Mouse (Mus musculus): ENCODE data around the gene C1qtnf3. TPM values are rescaled to one million over a fixed set of nuclear protein-coding genes. Genes with fewer than 3 reads are reported as not detected.
A peak's percentile ranks its signal among the peaks of the same experiment; 100 is the strongest.

C1qtnf3 gene
- polyA plus RNA-seq, 1 experiment from 2014 or later, result 4.8 TPM

DNA sequence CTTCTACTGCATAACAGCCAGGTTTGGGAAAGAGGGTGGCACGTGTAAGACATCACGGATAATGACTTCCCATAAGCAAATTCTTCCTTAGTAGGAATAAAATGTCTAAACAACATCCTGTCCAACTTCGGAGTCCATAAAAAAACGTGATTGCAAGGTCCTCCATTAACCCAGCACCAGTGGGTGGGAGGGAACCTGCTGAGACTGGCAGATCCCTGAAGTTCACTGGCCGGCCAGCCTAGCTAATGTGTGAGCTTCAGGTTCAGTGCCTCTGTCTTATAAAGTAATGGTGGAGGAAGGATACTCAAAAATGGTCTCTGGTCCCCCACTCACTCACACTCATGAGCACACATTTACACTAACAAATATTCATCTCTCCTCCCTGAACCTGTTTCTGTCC, 3.0 kb downstream of the C1qtnf3 start:
- no peak overlapping the region for H3K4me2 ChIP-seq (ENCODE audit: low read depth, low read length)
- no peaks in the 10 kb centered on the region for H3K9me3 ChIP-seq (replicated peaks; ENCODE audit: control insufficient read depth, low read length)
- H3K27ac ChIP-seq (ENCODE audit: low read length), result no peak overlapping the region
- H3K4me3 ChIP-seq (replicated peaks; ENCODE audit: low read length), result no peak overlapping the region
- 55% methylated on average over 5 of the region's 5 CpGs for whole genome bisulfite sequencing
- no peak for ATAC-seq (ENCODE audit: insufficient read depth, low FRiP score)
- H3K36me3 ChIP-seq (ENCODE audit: control insufficient read depth, insufficient read depth, low read length), result no peaks in the 10 kb centered on the region
- no peaks in the 10 kb centered on the region for H3K27me3 ChIP-seq (ENCODE audit: control insufficient read depth, insufficient read depth, low read length)
- no peaks in the 10 kb centered on the region for H3K4me1 ChIP-seq (ENCODE audit: control insufficient read depth, insufficient read depth, low read length)
- H3K9ac ChIP-seq (ENCODE audit: low read length), result no peak overlapping the region

DNA sequence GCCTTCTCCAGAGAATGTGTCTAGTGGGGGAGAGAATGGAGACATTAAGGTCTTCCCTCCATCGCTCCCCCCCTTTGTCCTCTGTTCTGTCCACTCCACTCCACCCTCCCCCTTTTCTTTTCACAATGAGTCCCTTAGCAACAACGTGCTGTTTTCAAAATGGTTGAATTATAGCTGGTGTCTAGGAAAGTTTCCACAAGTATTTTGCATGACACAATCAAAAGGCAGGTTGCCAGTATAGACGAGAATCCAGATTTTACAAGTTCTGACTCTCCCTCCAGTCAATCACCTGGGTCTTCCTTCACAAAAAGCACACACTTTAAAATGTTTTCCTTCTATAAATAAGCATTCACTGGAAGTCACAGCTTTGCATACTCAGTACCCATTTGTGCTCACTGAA, 4.6 kb downstream of the C1qtnf3 start:
- Histone ChIP-seq H3K9me3 (replicated peaks; ENCODE audit: control insufficient read depth, low read length) (no peaks in the 10 kb centered on the region), H3K9ac (ENCODE audit: low read length) (no peak overlapping the region), H3K4me1 (ENCODE audit: control insufficient read depth, insufficient read depth, low read length) (no peaks in the 10 kb centered on the region), H3K27ac (ENCODE audit: low read length) (no peak overlapping the region), H3K4me2 (ENCODE audit: low read depth, low read length) (no peak overlapping the region), H3K36me3 (ENCODE audit: control insufficient read depth, insufficient read depth, low read length) (no peaks in the 10 kb centered on the region), H3K4me3 (replicated peaks; ENCODE audit: low read length) (no peak overlapping the region), H3K27me3 (ENCODE audit: control insufficient read depth, insufficient read depth, low read length) (no peaks in the 10 kb centered on the region)
- 63% methylated on average over 3 of the region's 3 CpGs for WGBS
- no peak for ATAC-seq (ENCODE audit: insufficient read depth, low FRiP score)

DNA sequence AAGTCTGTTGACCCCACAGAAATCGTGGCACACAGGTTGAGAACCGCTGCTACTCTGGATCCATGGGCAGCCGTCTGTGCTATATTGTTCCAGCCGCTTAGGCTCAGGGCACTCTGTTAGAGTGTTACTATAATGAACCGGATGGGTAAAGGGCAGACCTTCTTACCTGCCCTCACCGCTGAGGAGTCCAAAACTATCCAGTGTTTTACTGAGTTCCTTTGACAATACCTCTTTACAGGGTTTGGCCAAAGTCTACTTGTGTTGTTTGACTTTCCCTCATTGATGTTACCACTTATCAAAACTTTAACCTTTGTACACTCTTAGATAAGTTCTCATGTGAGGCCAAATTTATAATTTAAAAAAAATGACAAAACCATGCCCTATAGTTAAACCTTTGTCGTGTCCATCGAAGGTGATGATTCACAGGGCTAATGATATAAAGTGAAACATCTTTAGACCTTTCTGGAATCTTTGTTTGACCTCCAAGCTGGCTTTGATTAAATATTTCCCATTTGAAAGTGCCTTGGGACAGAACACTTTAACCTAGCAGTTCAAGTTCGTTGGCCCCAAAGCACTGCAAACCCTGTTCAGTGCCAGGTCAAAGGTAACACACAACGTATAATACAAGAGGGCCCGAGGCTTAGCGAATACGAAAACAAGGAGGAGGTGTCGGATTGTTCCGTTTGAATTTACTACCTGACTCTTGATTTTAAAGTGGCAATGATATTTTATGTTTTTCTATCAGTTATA, 7.3 kb downstream of the C1qtnf3 start:
- Histone ChIP-seq H3K27me3 (ENCODE audit: control insufficient read depth, insufficient read depth, low read length) (no peaks in the 10 kb centered on the region), H3K36me3 (ENCODE audit: control insufficient read depth, insufficient read depth, low read length) (no peaks in the 10 kb centered on the region), H3K4me2 (ENCODE audit: low read depth, low read length) (no peak overlapping the region), H3K4me3 (replicated peaks; ENCODE audit: low read length) (no peak overlapping the region), H3K4me1 (ENCODE audit: control insufficient read depth, insufficient read depth, low read length) (no peaks in the 10 kb centered on the region), H3K9ac (ENCODE audit: low read length) (no peak overlapping the region), H3K27ac (ENCODE audit: low read length) (no peak overlapping the region), H3K9me3 (replicated peaks; ENCODE audit: control insufficient read depth, low read length) (no peaks in the 10 kb centered on the region)
- WGBS, result 80% methylated on average over 15 of the region's 15 CpGs
- no peak for ATAC-seq (ENCODE audit: insufficient read depth, low FRiP score)

DNA sequence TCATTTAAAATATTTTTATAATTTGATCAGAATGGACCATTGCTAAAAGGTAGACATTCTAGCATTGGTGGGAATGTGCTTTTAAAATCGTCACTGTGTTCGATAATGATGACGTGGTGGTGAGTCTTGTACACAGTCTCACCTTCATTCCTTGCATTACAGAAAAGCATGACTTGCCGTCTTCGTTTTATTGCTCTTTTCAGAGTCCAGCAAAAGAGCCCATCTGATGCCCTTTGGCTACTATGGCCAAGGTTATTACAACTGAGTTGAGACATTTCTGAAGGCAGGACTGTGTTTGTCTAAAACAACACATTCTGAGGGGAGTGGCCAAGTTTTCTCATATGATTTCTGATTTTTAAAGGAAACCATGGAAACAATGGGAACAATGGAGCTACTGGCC, 8.1 kb downstream of the C1qtnf3 start:
- H3K36me3 ChIP-seq (ENCODE audit: control insufficient read depth, insufficient read depth, low read length), result no peaks in the 10 kb centered on the region
- no peak overlapping the region for H3K4me3 ChIP-seq (replicated peaks; ENCODE audit: low read length)
- no peak overlapping the region for H3K27ac ChIP-seq (ENCODE audit: low read length)
- H3K4me1 ChIP-seq (ENCODE audit: control insufficient read depth, insufficient read depth, low read length), result no peaks in the 10 kb centered on the region
- ATAC-seq (ENCODE audit: insufficient read depth, low FRiP score), result no peak
- no peak overlapping the region for H3K9ac ChIP-seq (ENCODE audit: low read length)
- 91% methylated on average over 5 of the region's 5 CpGs for WGBS
- no peaks in the 10 kb centered on the region for H3K27me3 ChIP-seq (ENCODE audit: control insufficient read depth, insufficient read depth, low read length)
- H3K9me3 ChIP-seq (replicated peaks; ENCODE audit: control insufficient read depth, low read length), result no peaks in the 10 kb centered on the region
- no peak overlapping the region for H3K4me2 ChIP-seq (ENCODE audit: low read depth, low read length)

DNA sequence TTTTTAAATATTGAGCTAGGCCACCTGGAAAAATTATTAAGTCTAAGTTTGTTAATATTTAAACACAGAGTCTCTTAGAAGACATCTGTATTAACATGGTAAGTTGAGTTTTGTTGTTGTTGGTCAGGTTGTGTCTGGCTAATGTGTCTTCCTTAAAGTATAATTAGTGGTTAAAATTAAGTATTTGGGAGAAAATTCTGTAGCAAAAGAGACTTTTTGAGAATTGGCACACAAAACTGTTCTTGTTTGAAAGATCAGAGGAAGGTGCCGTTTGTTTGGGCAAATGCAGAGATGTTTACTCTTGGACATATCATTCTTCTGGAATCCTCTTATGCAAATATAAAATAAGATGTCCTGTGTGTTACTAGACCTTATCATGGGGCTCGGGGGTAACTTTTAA, 10.5 kb downstream of the C1qtnf3 start:
- Histone ChIP-seq H3K4me2 (ENCODE audit: low read depth, low read length) (no peak overlapping the region), H3K4me1 (ENCODE audit: control insufficient read depth, insufficient read depth, low read length) (no peaks in the 10 kb centered on the region), H3K27ac (ENCODE audit: low read length) (no peak overlapping the region), H3K4me3 (replicated peaks; ENCODE audit: low read length) (no peak overlapping the region), H3K27me3 (ENCODE audit: control insufficient read depth, insufficient read depth, low read length) (no peaks in the 10 kb centered on the region), H3K36me3 (ENCODE audit: control insufficient read depth, insufficient read depth, low read length) (no peaks in the 10 kb centered on the region), H3K9ac (ENCODE audit: low read length) (no peak overlapping the region), H3K9me3 (replicated peaks; ENCODE audit: control insufficient read depth, low read length) (no peaks in the 10 kb centered on the region)
- no peak for ATAC-seq (ENCODE audit: insufficient read depth, low FRiP score)
- WGBS, result 63% methylated on average over 2 of the region's 2 CpGs

DNA sequence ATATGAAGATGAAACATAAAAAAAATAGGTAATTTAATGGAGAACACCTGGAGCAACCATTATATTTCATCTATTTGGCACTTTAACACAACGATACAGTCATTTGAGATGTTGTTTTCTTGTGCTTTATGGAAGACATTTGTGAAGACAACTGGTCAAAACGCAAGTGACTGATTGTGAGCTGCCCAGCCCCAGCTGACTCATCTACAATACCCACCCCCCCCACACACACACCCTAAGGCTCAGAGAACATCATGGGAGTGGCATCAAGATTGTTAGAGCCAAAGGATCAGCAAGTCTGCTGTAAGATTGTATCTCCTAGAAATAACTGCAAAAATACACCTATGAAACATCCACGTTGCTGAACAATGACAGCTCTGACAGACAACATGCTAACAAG, 17.3 kb downstream of the C1qtnf3 start:
- Histone ChIP-seq H3K27ac (ENCODE audit: low read length) (no peak overlapping the region), H3K9me3 (replicated peaks; ENCODE audit: control insufficient read depth, low read length) (no peaks in the 10 kb centered on the region), H3K36me3 (ENCODE audit: control insufficient read depth, insufficient read depth, low read length) (no peaks in the 10 kb centered on the region), H3K4me2 (ENCODE audit: low read depth, low read length) (no peak overlapping the region), H3K4me3 (replicated peaks; ENCODE audit: low read length) (no peak overlapping the region), H3K27me3 (ENCODE audit: control insufficient read depth, insufficient read depth, low read length) (no peaks in the 10 kb centered on the region), H3K4me1 (ENCODE audit: control insufficient read depth, insufficient read depth, low read length) (no peaks in the 10 kb centered on the region), H3K9ac (ENCODE audit: low read length) (no peak overlapping the region)
- WGBS, result 67% methylated on average over 3 of the region's 3 CpGs
- no peak for ATAC-seq (ENCODE audit: insufficient read depth, low FRiP score)

DNA sequence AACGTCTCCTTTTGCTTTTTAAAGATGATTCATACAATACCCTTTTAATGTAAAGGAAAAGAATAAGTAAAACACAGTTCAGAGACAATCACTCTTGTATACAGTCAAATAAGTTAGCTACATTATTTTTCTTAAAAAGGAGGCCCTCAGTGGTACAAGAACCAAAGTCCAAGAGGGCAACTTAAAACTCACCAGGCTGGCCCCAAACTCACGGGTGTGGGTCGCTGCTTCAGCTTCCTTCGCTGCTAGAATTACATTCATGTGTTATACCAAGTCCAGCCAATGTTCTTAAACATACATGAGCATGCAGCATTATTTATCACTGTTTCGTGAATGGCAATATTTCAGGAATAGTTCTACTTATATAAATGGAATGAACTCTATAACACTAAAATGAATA, 18.6 kb downstream of the C1qtnf3 start:
- no peak overlapping the region for H3K9ac ChIP-seq (ENCODE audit: low read length)
- no peaks in the 10 kb centered on the region for H3K27me3 ChIP-seq (ENCODE audit: control insufficient read depth, insufficient read depth, low read length)
- WGBS, result 83% methylated on average over 5 of the region's 5 CpGs
- no peak overlapping the region for H3K27ac ChIP-seq (ENCODE audit: low read length)
- H3K9me3 ChIP-seq (replicated peaks; ENCODE audit: control insufficient read depth, low read length), result no peaks in the 10 kb centered on the region
- H3K4me2 ChIP-seq (ENCODE audit: low read depth, low read length), result no peak overlapping the region
- no peak overlapping the region for H3K4me3 ChIP-seq (replicated peaks; ENCODE audit: low read length)
- H3K4me1 ChIP-seq (ENCODE audit: control insufficient read depth, insufficient read depth, low read length), result no peaks in the 10 kb centered on the region
- H3K36me3 ChIP-seq (ENCODE audit: control insufficient read depth, insufficient read depth, low read length), result no peaks in the 10 kb centered on the region
- no peak for ATAC-seq (ENCODE audit: insufficient read depth, low FRiP score)

DNA sequence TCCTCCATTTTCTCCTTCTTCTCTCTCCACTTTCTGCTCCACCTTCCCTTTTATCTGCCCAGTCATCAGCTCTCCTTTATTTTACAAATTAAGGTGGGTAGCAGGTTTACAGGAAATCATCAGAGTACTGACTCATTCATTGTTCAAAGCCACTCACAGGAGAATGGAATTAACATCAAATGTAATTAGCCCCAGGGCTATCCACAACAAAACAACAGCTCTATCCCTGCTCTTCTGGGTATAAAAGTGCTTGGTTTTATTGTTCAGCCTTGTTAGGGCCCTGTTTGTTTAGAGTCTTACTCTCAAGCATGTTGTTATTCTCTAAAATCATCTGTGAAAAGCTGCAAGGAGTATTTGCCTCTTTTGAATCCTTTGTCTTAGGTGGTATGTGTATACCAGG, 25.0 kb downstream of the C1qtnf3 start:
- 0 out of 2 replicates have a peak, but pooled peaks cover 6% of the 10 kb centered on the region for H3K4me1 ChIP-seq (ENCODE audit: control insufficient read depth, insufficient read depth, low read length)
- no peaks in the 10 kb centered on the region for H3K27me3 ChIP-seq (ENCODE audit: control insufficient read depth, insufficient read depth, low read length)
- H3K4me2 ChIP-seq (ENCODE audit: low read depth, low read length), result no peak overlapping the region
- no peak overlapping the region for H3K27ac ChIP-seq (ENCODE audit: low read length)
- no peaks in the 10 kb centered on the region for H3K36me3 ChIP-seq (ENCODE audit: control insufficient read depth, insufficient read depth, low read length)
- no peak for ATAC-seq (ENCODE audit: insufficient read depth, low FRiP score)
- H3K4me3 ChIP-seq (replicated peaks; ENCODE audit: low read length), result no peak overlapping the region
- no peaks in the 10 kb centered on the region for H3K9me3 ChIP-seq (replicated peaks; ENCODE audit: control insufficient read depth, low read length)
- H3K9ac ChIP-seq (ENCODE audit: low read length), result no peak overlapping the region

DNA sequence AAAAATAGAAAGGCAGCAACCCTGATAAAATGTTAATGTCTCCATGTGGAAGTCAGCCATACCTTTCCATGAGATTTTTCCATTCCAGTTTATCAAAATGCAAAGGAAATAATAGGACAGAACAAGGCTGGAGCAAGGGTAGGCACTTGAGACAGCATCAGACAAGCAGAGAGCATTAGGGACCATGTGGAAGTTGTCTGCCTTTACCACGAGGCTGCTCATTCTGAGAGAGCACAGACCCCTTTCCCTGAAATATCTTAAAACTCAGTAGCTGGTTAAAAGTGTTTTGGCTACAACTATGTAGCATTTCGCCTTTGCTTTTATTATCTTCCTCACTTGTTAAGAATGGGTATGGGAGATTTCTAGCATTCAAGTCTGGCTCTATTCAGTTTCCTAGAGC, 28.6 kb downstream of the C1qtnf3 start:
- H3K4me2 ChIP-seq (ENCODE audit: low read depth, low read length), result peak overlapping the region; percentile 84
- no peaks in the 10 kb centered on the region for H3K27me3 ChIP-seq (ENCODE audit: control insufficient read depth, insufficient read depth, low read length)
- H3K9ac ChIP-seq (ENCODE audit: low read length), result no peak overlapping the region

More for the DNA sequence above, 28.6 kb downstream of the C1qtnf3 start:
- Histone ChIP-seq H3K4me3 (replicated peaks; ENCODE audit: low read length) (peak overlapping the region; percentile 85), H3K4me1 (ENCODE audit: control insufficient read depth, insufficient read depth, low read length) (peaks cover 8% of the 10 kb centered on the region; the same call in 1 of the 2 replicates), H3K9me3 (replicated peaks; ENCODE audit: control insufficient read depth, low read length) (no peaks in the 10 kb centered on the region), H3K27ac (ENCODE audit: low read length) (no peak overlapping the region), H3K36me3 (ENCODE audit: control insufficient read depth, insufficient read depth, low read length) (no peaks in the 10 kb centered on the region)
- ATAC-seq (ENCODE audit: insufficient read depth, low FRiP score), result no peak
- WGBS, result 60% methylated on average over 2 of the region's 2 CpGs

Data from stomach, embryonic 16.5 days (tissue).